Mouse (Mus musculus): ENCODE measurements around the gene Enox1.

Enox1 gene

GRCm38 (mm10) chr14:77618131-77618805, 461.7 kb downstream of the Enox1 start:
- DNase-seq (ENCODE audit: low spot score in 2 of 2): no peak

DNA sequence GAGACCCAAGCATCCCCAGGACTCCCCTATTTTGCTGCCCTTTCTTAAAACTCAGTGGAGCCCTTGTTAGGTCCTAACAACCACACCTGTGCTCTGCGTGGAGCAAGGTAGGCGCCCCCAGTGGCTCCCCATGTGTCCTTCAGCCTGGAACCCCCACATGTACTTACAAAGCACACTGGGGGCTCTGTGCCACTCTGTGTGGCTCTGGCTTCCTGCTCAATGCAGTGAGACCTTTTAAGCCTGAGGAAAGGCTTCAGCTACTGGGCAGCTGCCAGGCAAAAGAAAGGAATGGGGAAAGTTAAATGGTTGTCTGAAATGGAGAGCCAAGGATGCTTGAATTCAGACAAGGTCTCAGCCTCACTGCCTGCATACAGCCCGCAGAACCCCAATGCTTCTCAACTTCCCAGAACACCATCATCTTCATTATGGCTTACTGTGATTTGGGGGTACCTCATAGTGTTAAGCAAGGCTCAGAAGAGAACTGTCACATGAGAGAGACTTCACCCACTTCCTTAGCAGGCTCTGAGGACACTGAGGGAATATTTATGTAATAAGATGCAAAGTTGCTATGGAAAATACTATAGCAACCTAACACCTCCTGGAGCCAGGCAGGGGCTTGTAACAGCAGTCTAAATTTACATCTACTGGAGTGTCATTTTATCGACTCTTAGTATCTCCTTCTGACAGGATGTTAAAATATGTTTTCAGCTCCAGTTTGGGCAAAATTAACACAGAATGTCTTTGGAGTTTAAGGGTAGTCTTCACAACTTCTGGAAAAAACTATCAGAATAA, 465.1 kb downstream of the Enox1 start:
- DNase-seq (ENCODE audit: low spot score in 2 of 2): no peak

DNA sequence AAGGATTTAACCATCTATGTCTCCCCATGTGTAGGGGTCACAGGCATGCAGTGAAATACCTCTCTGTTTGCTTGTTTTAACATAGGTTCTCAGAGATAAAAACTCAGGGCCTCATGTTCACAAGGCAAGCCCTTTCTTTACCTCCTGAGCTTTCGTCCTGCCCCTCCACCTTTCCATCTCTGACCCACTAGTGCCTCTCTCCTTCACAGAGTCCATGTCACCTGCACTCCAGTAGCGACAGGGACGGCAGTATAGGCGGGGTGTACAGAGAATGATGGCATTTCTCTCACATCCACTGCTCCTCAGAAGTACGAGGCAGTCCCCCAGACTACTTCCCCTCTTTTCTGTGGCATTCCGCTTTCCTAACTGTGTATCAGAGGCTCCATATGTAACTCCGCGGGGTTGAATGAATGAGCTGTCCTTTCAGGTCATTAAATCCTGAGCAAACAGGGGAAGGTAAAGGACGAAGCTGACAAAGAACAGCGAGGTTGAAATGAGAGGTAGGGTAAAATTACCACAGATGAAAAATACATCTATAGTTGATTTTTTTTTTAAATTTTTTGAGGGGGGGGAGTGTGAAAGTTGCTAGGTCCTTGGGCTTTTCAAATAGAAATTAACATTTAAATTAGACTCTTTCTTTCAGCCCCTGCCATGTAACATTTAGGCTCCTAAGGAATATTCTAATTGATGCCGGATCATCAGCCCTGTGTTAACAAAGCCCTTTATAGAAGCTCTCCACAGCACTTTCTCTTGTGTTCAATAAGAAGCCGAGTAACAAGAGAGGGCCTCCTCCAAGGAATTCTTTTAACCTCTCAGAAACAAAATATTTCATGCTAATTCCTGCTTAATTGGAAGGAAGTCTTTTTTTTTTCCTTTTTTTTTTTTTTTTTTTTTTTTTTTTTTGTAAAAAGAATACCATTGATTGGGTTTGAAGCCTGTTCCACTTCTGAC, 470.3 kb downstream of the Enox1 start:
- no peak for DNase-seq (ENCODE audit: low spot score in 2 of 2)

GRCm38 (mm10) chr14:77632466-77633171, 476.1 kb downstream of the Enox1 start:
- DNase-seq (ENCODE audit: low spot score in 2 of 2): no peak

DNA sequence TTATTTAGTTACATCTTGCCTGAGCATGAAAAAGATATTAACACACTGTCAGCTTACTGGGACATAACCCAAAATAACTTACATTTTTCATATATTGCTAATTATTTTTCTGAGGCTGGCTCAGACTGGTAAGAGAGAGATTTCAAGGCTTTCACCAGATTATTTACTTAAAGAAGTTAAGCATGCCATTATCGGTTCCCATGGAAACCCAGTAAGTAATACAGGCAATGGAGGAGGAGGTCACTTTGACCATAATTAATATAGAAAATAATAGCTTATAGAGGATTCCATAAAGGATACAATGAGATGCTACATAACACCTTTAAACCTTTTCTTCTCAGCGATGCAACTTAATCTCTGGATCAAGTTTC, 476.6 kb downstream of the Enox1 start:
- DNase-seq (ENCODE audit: low spot score in 2 of 2): no peak

DNA sequence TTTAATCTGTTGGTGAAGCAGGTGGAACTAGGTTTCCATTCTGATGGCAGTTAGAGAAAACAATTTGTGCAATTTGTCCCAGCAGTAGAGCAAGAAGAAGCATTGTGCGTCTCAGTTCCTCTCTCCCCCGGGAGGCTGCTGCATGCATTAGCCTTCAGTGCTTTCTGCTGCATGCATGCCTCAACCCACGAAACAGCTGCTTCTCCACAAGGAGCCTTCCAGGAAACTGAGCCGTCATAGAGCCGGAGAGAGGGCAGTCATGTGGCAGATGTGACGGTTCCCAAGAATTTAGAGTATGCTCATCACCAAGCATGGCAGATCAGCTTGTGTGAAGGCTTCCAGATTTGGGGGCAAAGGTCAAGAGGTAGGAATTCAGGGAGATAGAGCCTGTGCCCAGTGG, 480.4 kb downstream of the Enox1 start:
- DNase-seq (ENCODE audit: low spot score in 2 of 2): no peak

GRCm38 (mm10) chr14:77638148-77638547, 481.6 kb downstream of the Enox1 start:
- DNase-seq (ENCODE audit: low spot score in 2 of 2): no peak

- DNase-seq (ENCODE audit: low spot score in 2 of 2): no peak
These were observed 482.1 kb downstream of the Enox1 start for GRCm38 (mm10) chr14:77638616-77639015.

DNA sequence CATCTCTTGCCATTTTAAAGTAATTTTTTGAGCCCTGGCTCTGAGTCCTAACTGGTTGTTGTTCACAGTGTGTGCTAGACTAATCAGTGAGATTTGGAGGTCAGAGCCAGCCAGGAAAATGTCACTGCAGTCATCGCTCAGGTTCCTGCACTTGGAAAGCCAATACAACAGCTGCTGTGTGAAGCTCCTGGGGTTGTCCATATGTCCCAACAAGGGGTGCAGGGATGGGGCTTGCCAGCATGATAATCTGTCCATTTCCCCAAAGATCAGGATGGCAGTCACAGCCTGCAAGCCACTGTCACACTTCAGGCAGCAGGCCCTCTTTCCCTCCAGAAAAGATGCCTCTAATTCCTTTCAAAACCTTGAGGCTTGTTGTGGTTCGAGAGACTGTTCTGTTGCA, 483.0 kb downstream of the Enox1 start:
- no peak for DNase-seq (ENCODE audit: low spot score in 2 of 2)

DNA sequence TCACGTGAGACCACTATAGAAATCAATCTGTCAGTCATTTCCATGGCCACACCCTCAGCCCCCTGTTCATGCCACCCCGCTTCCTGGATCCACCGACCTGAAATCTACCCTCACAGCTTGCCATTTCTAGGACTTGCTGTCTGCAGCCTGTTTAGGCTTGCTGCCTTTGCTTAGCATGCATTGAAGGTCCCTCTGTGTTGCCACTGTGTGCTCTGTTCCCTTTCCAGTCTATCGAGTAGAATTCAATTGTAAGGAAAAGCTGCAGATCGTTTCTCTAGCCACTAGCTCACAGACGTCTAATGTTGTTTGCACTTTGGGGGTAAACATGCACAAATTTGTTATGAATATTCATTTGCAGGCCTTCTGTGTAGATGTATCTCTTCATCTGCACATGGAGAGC, 485.8 kb downstream of the Enox1 start:
- DNase-seq (ENCODE audit: low spot score in 2 of 2): no peak

DNA sequence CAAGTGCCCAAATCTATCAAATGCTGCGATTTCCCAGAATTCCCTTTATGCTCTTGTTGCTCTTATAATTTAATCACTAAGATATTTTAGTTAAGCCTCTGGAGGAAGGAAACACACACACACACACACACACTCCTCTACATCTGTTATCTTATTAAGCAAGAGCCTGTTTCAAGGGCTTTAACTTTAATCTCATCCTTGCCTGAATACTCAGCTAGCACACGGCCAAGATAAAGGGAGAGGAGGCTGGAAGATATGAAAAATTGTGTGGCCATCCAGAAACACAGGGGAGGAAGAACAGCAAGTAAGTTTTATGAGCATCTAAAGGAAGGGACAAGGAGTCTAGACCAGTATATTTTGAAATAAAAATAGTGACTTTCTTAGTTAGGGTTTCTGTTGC, 489.6 kb downstream of the Enox1 start:
- no peak for DNase-seq (ENCODE audit: low spot score in 2 of 2)

GRCm38 (mm10) chr14:77647017-77647416, 490.5 kb downstream of the Enox1 start:
- DNase-seq (ENCODE audit: low spot score in 2 of 2): no peak

DNA sequence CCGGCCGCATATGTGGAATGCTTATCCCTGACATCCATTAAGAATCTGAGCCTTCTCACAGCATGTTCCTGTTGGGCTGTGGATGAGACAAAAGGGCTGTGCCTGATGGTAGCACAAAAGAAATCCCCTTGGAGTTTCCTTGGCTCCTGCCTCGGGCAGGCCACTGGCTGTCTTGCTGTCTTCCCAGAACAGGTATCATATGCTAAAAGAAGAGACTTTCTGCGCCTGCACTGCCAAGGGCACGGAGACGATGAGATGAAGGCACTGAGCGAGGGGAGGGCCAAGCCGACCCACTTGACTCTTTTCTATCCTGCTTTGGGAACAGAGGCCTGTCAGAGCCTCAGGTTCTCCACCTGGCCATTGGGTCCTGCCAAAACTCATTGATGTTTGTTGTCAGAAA, 491.7 kb downstream of the Enox1 start:
- no peak for DNase-seq (ENCODE audit: low spot score in 2 of 2)

GRCm38 (mm10) chr14:77658739-77659138, 502.2 kb downstream of the Enox1 start:
- DNase-seq (ENCODE audit: low spot score in 2 of 2): no peak

DNA sequence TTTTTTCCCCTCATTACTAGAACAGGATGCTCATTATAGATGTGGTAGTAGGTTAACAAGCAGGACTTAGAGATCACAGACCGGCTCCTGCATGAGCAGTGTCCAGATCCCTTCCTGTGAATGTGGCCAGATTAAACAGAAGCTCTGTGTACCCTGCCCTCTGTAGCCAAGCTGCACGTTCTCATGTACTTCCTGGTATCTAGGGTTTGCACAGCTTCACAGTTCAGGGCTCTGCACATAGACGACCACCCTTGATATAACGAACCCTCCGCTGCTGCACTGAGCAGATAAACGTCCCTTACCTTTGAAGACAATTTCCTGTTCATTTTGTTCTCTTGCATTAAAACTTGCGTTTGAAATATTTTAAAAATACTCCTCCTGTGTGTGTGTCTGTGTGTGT, 505.7 kb downstream of the Enox1 start:
- no peak for DNase-seq (ENCODE audit: low spot score in 2 of 2)

GRCm38 (mm10) chr14:77662994-77663393, 506.4 kb downstream of the Enox1 start:
- DNase-seq (ENCODE audit: low spot score in 2 of 2): no peak

DNA sequence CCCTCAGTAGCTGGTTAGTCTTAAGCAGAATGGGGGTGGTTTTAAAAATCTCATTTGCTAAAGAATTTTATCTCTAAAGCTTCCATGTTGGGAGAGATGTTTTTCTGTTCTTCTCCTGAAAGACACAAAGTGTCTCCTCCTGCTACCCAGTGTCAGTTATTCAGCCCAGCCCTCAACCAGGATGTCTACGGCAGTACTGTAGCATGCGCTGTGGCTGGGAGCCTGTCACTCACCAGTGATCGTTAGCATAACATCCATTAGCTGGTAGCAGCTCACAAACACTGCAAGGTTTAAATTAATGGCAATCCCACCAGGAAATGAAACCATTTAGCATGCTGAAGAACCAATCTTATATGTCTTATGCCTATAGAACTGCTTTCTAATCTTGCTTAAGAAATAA, 511.5 kb downstream of the Enox1 start:
- no peak for DNase-seq (ENCODE audit: low spot score in 2 of 2)

GRCm38 (mm10) chr14:77669494-77669893, 512.9 kb downstream of the Enox1 start:
- DNase-seq (ENCODE audit: low spot score in 2 of 2): no peak

GRCm38 (mm10) chr14:77670945-77671344, 514.4 kb downstream of the Enox1 start:
- DNase-seq (ENCODE audit: low spot score in 2 of 2): no peak

DNA sequence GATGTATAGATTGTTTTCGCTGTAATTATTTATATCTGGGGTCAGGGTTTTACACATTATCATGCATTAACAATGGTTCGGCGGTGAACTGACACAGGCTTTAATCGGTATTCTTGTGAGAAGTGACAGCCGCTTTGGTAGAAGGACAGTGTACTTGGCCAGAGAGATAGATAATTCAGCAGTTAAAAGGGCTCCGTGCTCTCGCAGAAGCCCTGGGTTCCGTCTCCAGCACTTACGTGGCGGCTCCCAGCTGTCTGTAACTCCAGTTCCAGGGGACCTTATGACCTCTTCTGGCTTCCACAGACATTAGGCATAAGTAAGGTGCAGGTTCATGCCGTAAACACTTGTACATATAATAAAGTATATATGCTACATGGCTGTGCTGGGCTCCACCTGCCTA, 515.4 kb downstream of the Enox1 start:
- no peak for DNase-seq (ENCODE audit: low spot score in 2 of 2)

DNA sequence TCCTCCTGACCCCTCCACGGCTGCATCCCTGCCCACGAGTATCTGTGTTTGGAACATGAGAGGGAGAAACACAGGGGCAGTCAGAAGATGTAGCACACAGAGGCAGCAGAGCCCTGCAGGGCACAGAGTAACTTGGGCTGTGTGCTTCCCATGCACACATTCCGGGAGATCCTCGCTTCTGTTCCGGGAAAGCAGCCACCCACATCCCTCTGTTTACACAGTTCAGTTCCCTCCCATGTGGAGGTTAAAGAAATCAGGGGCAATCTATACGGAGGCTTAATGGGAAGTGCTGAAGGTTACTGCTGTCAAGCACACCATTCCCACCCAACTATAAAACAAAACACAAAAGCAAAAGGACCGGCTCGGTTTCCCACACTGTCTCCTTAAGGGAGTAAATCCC, 516.6 kb downstream of the Enox1 start:
- no peak for DNase-seq (ENCODE audit: low spot score in 2 of 2)

DNA sequence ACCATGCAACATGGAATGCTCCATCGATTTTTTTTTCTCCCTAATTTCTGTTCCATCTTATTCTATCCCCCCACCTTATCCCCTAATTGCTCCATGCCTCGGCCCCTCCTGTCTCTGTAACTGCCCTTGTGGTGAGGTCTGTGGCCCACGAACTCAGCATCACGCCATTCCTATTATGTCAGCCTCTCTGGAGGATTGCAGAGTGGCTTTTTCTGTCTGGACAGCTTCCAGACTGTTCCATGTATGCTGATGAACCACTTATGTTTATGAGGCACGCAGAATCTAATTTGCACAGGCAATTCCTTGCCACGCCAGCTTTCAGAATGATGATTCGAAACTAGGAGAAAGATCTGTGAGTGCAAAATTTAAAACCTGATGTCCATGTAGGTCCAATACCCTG, 521.4 kb downstream of the Enox1 start:
- no peak for DNase-seq (ENCODE audit: low spot score in 2 of 2)

Measured in urinary bladder, adult 18-20 months (tissue).